Mouse (Mus musculus): ENCODE measurements around the gene Rasgrf2. TPM values are rescaled to one million over a fixed set of nuclear protein-coding genes. Genes with fewer than 3 reads are reported as not detected.

Rasgrf2 gene
- total RNA-seq (2023), result 1 to 10 TPM; 8.5 to 9.5 TPM

GRCm38 (mm10) chr13:92131384-92132150 lies at the start of gene Rasgrf2:
Gene Rasgrf2, minus strand, starts transcription at chr13:92131656.

GRCm38 (mm10) chr13:91876741-91877349 lies 254.6 kb downstream of the Rasgrf2 start, which contains the start of gene Ckmt2:
Gene Ckmt2, minus strand, starts transcription at chr13:91876885.

Other genes starting within 250 kb of the Rasgrf2 start
- gene Gm20379, start 174.3 kb upstream of the Rasgrf2 start, total RNA-seq (2023), result not detected
- gene Dhfr, start 223.1 kb upstream of the Rasgrf2 start, total RNA-seq (2023), result under 1 TPM; 0.47 to 0.82 TPM
- 10 to 100 TPM; 15.6 to 16.8 TPM for gene Msh3, start 223.3 kb upstream of the Rasgrf2 start, total RNA-seq (2023)

Measured in monocyte, adult 59 days (primary cell).